Mouse (Mus musculus): ENCODE data around the gene Selenbp1.
"Not testable (repeated sequence)": the region's sequence is repeated elsewhere in the genome, so short reads cannot be mapped to it uniquely, and the experiment has no call there.

The Selenbp1 gene

GRCm38 (mm10) chr3:94932279-94932678 is 577 bp upstream of the Selenbp1 start:
- not testable (repeated sequence) for DNase-seq (ENCODE audit: low spot score)

- DNase-seq (ENCODE audit: low spot score), result not testable (repeated sequence)
Measured at GRCm38 (mm10) chr3:94933604-94934003, 748 bp downstream of the Selenbp1 start.

GRCm38 (mm10) chr3:94934564-94934963 is 1.7 kb downstream of the Selenbp1 start:
- not testable (repeated sequence) for DNase-seq (ENCODE audit: low spot score)

GRCm38 (mm10) chr3:94935332-94935731 is 2.5 kb downstream of the Selenbp1 start:
- peak; percentile 39 for DNase-seq (ENCODE audit: low spot score)

GRCm38 (mm10) chr3:94936147-94936546 is 3.3 kb downstream of the Selenbp1 start:
- not testable (repeated sequence) for DNase-seq (ENCODE audit: low spot score)

- DNase-seq (ENCODE audit: low spot score), result not testable (repeated sequence)
Measured at GRCm38 (mm10) chr3:94937194-94937593, 4.3 kb downstream of the Selenbp1 start.

GRCm38 (mm10) chr3:94940033-94940432 is 7.2 kb downstream of the Selenbp1 start:
- not testable (repeated sequence) for DNase-seq (ENCODE audit: low spot score)

GRCm38 (mm10) chr3:94942211-94942967 is 9.5 kb downstream of the Selenbp1 start:
- not testable (repeated sequence) for DNase-seq (ENCODE audit: low spot score)

GRCm38 (mm10) chr3:94943706-94944105 is 10.8 kb downstream of the Selenbp1 start:
- DNase-seq (ENCODE audit: low spot score), result not testable (repeated sequence)

- DNase-seq (ENCODE audit: low spot score), result no peak
Measured at GRCm38 (mm10) chr3:94948066-94948614, 15.3 kb downstream of the Selenbp1 start.

- no peak for DNase-seq (ENCODE audit: low spot score)
Measured at GRCm38 (mm10) chr3:94949645-94950044, 16.8 kb downstream of the Selenbp1 start.

GRCm38 (mm10) chr3:94952806-94953205 is 19.9 kb downstream of the Selenbp1 start:
- DNase-seq (ENCODE audit: low spot score), result no peak

GRCm38 (mm10) chr3:94953384-94953763 is 20.5 kb downstream of the Selenbp1 start:
- no peak for DNase-seq (ENCODE audit: low spot score)

GRCm38 (mm10) chr3:94953764-94954616 is 21.1 kb downstream of the Selenbp1 start, which contains the start of gene Rfx5:
Rfx5 (plus strand) TSS chr3:94954075.
- peak; percentile 93 for DNase-seq (ENCODE audit: low spot score)

- DNase-seq (ENCODE audit: low spot score), result no peak
Measured at GRCm38 (mm10) chr3:94958295-94958694, 25.4 kb downstream of the Selenbp1 start.

- no peak for DNase-seq (ENCODE audit: low spot score)
Measured at GRCm38 (mm10) chr3:94959871-94960270, 27.0 kb downstream of the Selenbp1 start.

- no peak for DNase-seq (ENCODE audit: low spot score)
Measured at GRCm38 (mm10) chr3:94960322-94960721, 27.5 kb downstream of the Selenbp1 start.

GRCm38 (mm10) chr3:94964989-94965388 is 32.1 kb downstream of the Selenbp1 start:
- no peak for DNase-seq (ENCODE audit: low spot score)

GRCm38 (mm10) chr3:94965878-94966277 is 33.0 kb downstream of the Selenbp1 start:
- no peak for DNase-seq (ENCODE audit: low spot score)

- no peak for DNase-seq (ENCODE audit: low spot score)
Measured at GRCm38 (mm10) chr3:94972552-94972951, 39.7 kb downstream of the Selenbp1 start.

GRCm38 (mm10) chr3:94973620-94974019 is 40.8 kb downstream of the Selenbp1 start:
- no peak for DNase-seq (ENCODE audit: low spot score)

GRCm38 (mm10) chr3:94974026-94974527 is 41.2 kb downstream of the Selenbp1 start:
- DNase-seq (ENCODE audit: low spot score), result no peak
